Mouse (Mus musculus) c-Kit-positive CD71-negative TER-119-negative erythroid progenitor cells, embryonic 14.5 days (primary cell): ENCODE data around the gene Lrrc42.

Source experiments
- DNase-seq: peaks from one replicate; pipeline ENCODE4 v3.0.0-alpha.2; 2013; ENCODE audit warnings: low read depth

The Lrrc42 gene

DNA sequence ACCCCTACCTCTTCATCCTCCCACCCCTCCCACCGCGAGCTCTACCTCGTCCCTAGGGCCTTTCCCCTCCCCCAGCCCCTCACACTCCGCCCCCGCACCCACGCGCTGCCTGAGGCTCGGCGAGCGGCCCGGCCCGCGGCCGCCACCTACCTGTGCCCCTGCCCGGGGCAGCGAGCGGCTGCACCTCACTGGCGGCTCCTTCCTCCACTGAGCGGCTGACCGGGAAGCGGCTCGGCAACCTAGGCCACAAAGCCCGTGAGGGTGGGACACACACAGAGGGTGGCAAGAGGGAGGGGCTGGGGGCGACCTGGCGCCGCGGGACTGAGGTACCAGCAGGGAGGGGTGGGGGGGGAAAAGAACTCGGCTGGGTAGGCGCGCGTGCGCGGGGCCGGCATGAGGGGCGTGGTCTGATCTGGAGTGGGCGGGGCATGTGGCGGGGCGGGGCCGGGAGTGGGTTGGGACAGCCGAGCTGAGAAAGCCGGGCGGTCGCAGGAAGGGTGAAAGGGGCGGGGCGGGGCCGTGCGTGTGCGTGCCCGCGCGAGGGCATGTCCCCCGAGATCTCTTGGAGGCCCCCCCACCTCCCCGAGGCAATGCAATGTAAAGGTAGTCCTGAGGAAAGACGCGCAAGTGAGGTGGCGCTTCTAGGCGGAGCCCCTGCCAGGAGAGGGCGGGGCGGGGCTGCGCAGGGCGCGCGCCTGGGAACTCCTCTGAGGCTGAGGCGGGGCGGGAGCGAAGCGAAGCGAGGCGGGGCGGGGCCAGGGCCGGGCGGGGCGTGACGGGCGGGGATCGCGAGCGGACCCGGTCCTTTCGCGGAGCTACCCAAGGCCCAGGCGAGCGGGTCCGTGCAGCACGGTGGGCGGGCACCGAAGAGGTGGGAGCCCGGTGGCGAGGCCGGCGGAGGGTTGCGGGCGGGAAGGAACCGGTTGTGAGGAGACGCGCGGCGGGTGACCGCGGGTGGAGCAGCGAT, at the start of gene Lrrc42, which contains the start of gene Hspb11:
Gene Lrrc42 (minus strand): TSS at position 408 of the 967 bp plus-strand sequence.
Gene Hspb11 (plus strand): TSS at position 469 of the 967 bp plus-strand sequence.
- peak; percentile 81 for DNase-seq

DNA sequence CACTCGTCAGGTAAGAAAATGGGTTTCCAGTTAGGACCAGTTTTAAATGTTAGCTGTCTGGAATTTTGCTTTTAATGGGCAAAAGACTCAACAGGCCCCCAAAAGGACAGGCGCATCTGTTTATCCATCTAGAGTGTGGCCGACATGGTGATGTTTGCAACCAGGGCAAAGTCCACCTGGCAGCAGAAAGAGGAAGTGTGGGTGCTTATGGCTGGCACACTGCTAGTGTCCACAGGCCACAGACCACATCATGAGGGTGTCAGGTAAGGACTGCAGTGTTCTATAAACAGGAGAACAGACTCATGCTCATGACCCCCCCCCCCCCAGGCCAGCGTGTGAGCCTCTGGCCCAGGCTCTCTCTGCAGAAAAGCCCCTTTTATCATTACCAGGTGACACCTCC, 49.5 kb upstream of the Lrrc42 start:
- DNase-seq: no peak

DNA sequence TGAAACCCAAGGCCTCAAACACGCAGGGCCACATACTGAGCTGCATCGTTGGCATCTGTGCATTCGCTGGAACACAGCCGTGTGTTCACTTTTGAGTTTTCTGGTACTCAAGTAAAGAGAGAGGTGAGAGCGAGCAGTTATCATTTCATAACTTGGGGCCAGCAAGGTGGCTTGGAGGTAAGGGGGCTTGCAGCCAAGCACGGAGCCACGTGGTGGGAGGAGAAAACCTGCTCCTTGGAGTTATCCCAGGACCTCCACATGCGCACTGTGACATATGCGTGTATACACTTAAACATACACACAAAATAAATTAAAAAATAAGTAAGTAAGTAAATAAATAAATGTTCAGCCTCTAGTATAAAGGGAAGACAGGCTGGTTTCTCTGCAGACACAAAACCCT, 48.9 kb upstream of the Lrrc42 start:
- DNase-seq: no peak

DNA sequence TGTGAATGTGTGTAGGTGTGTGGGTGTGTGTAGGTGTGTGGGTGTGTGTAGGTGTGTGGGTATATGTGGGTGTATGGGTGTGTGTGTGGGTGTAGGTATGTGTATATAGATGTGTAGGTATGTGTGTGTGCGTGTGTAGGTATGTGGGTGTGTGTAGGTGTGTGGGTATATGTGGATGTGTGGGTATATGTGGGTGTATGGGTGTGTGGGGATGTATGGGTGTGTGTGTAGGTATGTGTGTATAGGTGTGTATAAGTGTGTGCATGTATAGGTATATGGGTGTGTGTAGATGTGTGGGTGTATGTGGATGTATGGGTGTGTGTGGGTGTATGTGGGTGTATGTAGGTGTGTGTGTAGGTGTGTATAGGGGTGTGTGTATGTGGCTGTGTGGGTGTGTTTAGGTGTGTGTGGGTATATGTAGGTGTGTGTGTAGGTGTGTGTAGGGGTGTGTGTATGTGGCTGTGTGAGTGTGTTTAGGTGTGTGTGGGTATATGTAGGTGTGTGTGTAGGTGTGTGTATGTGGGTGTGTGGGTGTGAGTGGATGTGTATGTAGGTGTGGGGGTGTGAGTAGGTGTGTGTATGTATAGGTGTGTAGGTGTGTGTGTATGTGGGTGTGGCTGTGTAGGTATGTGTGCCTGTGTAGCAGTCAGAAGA, 47.7 kb upstream of the Lrrc42 start:
- no peak for DNase-seq

DNA sequence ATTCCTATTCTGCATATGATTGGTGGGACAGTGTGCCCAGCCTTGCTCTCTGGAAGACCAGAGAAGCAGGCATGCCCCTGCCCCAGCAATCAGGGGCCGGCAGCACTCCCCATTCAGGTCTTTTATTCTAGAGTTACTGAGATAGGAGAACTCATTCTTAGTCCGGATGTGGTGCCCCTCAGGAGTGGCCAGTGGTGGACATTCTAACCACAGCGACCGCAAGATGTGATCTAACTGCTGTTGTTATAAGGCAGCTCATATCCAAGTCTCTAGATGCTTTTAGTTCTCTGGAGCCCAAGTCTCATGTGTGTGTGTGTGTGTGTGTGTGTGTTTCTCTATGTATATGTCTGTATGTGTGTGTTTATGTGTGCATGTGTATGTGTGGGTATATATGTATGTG, 47.0 kb upstream of the Lrrc42 start:
- DNase-seq: no peak

DNA sequence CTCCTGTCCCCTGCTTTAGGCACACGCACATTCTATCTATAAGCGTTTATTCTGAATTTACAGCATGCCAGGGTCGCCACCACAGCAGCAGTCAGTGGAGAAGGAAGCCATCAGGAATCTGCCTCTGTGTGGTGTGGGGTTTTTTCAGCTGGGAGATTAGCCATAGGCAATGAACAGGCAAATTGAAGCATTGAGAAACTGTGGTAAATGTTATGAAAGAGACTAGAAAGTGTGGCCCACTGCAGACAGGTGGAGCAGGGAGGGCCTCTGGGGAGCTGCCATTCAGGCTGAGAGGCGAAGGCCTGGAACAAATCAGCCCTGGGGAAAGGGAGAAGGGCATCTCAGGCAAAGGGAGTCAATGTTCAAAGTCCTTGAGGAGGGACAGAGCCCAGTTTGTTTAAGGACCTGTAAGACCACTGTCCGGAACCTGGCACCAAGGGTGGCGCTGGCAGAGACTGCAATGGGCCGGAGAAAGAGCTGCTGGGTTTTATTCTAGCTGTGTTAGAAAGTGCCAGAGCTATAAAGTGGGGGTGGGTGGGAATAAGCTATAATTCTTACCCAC, 46.5 kb upstream of the Lrrc42 start:
- DNase-seq: no peak

DNA sequence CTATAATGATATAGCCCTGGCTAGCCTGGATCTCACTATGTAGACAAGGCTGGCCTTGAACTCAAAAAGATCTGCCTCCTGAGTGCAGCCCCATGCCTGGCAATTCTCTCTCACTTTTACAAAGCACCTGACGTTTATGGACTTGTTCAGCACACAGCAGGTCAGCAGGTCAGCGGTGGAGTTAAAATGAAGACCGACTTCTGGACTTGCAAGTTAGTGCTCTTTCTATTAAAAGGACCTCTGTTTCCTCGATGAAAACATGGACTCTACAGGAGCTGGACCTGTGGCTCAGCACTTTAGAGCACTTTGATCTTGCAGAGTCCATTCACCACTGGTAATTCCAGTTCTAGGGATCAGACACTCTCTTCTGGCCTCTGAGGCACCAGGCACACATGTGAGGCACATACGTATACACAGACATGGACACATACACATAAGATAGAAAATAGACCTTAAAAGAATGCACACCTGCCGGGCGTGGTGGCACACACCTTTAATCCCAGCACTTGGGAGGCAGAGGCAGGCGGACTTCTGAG, 44.8 kb upstream of the Lrrc42 start:
- no peak for DNase-seq

DNA sequence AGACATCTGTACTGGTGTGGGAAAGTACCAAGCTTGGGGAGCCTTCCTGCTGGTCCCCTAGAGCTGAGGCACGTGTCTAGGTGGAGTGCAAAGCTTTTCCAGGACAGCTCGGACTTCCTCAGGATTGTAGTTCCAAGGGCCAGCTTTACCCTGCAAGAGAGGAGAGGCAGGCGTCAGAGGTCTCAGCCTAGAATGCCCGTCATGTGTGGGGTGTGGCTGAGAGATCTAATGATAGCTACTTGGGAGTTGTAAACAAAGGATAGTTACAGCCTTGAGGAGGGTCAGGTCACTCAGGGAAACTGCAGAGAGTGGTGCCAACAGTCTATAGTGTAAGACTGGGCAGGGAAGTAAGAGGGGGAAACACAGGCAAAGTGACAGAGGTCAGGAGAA, 38.9 kb upstream of the Lrrc42 start:
- no peak for DNase-seq

DNA sequence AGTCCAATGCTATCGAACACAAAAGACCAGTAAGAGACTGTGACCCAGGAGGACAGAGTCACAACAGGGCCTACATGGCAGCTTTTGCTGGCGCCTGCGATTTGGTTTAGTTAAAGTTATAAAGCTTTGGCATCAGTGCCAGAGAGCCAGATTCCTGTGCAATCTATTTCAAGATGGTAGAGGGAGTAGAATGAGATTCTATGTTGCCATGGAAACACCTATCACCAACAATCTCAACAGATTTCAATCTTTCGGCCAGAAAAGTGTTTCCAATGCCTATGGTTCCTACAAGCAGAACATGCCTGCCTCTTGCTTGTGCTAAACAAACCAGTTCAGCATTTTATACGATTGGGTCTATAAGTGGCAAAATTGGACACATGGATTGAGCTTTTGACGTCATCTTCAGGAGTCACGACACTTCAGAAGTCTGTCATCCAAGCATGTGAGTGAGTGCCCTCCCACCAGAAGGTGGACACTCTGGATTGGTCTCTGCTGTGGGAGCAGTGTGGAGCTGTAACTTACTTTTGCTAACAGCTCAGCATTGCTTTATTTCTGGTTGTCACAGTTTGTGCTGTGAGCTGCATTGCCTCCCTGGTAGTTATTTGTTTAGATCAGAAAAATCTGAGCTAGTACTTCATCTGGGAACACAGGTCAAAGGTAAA, 38.4 kb upstream of the Lrrc42 start:
- DNase-seq: no peak

DNA sequence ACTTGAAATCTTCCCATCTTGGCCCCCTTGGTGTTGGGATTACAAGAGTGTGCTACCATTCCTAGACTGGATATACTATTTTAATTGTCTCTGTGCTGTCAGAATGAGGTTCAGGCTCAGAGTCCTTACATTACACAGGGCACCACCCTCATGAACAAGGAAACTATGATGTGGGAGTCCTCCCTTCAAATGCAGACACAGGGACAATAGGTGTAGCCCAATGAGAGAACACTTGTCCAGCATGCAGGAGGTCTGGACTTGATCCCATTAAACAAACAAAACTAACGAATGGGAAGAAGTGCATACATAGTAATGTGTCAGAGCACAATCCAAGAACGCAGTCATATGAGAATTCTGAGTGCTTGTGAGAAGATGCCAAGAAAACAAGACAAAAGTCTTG, 34.2 kb upstream of the Lrrc42 start:
- DNase-seq: no peak

DNA sequence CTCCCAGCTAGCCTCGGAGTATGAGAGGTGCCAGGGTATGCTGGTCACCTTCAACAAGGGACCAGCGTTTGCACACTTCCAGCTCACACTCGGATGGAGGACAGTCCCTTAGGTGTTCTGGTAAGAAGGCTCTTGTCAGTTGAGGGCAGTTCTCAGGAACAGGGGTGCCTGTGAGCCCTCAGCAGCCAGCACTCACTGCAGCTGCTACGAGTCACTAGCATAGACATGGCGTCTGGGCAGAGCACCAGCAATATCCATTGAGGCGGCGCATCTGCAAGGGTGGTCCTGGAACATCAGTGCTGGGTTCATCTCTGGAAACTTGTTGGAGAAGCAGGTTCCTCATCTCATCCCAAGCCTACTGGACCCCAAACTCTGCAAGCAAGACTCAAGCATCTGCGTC, 33.1 kb upstream of the Lrrc42 start:
- DNase-seq: no peak

DNA sequence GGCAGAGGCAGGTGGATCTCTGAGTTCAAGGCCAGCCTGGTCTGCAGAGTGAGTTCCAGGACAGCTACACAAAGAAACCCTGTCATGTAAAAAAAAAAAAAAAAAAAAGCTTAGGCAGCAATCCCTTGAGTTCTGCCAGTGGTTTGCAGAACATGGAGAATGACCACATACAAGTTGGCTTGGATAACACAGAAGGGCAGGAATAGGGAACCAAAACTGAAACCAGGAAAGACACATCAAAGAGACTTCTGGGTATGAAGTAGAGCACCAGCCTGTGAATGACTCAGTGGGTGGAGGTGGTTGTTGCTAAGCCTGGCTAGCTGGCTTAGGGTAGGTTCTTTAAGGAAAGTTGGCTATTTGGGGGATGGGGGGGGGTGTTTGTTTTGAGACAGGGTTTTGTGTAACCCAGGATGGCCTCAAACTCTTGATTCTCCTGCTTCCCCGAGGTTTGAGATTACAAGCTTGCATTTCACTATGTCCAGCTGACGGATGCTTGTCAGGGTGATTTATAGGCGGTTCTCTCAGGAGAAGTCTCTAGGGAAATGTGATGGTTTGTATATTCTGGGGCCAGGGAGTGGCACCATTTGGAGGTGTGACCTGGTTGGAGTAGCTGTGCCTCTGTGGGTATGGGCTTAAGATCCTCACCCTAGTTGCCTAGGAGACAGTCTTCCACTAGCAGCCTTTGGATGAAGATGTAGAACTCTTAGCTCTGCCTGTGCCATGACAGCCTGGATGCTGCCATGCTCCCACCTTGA, 32.3 kb upstream of the Lrrc42 start:
- peak; percentile 26 for DNase-seq

DNA sequence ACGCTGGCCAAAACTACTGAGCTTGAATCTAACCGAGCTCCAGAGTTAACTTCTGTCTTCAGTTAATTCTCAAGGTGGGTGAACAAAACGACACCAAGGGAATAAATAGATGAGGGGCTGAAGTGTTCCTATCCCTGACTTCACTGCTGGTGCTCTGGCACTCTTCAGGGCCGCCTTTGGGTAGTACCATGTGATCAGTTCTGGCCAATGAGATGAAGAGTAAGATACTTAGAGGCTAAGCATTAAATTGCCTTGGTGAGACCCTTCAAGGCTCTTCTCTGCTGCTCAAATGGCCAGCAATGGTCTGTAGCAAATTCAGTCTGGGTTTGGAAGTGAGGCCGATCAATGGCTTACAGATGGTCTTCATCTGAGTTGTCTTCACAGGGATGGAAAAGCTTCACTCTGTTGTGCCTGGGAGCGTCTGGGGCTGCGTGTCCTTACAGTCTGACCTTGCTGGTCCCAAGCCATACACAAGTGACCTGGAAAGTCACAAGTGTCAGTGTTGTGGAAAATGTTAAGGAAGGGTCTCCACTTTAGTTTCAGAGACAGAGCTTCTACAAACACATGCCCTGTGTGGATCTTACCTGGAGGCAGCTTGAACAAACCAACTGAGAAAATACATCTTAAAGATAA, 27.6 kb upstream of the Lrrc42 start:
- DNase-seq: no peak

DNA sequence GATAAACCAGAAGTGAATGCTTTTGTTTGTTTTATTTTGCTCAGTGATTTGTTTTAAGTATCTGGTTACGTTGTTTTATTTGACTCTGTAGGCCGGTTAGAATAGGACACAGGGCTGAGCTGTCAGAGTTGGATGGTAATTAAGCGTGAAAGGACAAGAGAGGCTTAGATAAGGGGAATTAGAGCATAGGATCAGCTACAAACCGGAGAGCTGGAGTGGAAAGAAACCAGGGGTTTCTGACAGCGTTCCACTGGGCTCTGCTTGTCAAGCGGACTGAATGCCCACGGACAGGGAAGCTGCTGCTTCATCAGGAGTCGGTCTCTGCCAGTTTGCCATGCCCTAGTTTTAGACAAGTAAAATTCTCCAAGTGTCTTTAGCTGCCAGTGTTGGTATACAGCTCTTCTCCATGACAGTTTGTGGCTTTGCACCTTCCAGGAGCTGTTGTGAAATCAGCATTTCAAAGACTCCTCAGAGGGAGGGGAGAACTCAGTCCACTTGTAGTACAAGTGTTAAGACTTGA, 24.9 kb upstream of the Lrrc42 start:
- DNase-seq: no peak

DNA sequence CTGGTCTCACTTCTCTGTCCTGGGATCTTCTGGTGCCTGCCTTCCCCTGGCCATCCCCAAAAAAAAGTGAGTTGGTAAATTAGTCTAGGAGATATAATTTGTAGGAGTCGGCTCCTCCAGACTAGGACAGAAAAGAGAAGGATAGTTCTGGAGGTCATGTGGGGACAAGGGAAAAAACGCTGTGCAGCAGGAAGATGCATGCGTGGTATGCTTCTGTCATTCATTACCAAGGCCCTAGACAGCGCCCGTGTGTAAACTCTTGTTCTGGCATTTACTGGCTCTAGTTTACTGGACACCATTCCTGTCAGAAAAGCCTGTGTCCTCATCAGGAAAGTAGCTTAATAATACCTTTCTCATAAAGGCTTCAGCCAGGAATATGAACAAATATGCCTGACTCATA, 21.2 kb upstream of the Lrrc42 start:
- DNase-seq: no peak

DNA sequence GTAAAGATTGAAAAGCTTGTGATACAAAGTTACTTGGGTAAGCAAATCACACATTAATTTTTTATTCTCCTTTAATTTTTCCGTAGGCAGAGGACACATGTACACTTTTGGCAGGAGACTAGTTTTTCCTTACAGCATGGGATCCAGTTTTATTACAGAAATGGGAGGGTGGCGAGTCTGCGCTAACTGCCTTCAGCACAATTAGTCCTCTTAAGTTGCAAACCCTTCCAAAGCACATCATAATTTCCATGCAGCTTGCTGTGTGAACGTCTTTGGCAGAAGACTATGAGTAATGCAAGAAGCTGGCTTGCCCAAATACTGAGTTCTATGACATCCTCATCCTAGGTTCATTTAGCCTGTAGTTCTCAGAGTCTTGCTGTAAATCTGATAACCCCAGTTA, 20.4 kb upstream of the Lrrc42 start:
- no peak for DNase-seq

DNA sequence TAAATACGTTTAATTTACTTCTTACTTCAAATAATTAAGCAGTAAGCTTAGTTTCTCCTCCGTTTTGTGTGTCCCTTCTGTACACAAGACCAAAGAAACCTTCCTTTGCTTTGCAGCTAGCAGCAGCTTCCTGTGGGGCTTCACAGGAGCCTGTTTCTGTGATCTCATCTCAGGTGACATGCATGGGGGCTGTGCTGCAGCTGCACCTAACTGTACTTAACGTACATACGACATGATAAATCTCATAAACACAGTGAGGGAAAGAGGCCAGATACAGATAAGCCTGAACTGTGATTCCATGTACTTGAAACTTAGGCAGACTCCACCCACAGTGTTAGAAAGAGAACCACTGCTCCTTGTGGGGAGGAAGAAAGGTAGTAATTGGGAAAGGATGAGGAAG, 6.7 kb upstream of the Lrrc42 start:
- DNase-seq: no peak

DNA sequence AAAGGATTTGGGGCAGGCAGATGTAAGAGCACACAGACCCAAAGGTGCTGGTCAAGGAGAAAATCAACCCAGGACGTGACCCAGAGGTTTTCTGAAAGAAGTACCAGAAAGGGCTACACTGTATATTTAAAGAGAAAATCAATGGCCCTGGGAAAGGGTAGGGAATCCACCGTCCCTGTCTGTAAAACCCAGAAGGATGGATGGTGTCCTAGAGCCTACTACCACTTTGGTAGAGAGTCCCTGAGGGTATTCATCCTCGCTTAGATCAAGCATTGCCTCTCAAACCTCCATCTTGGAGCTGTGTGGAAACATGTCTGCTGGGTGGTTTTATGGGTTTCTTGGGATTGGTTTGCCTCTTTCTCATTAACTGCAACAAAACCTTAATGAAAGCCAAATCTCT, 1.1 kb upstream of the Lrrc42 start:
- no peak for DNase-seq

DNA sequence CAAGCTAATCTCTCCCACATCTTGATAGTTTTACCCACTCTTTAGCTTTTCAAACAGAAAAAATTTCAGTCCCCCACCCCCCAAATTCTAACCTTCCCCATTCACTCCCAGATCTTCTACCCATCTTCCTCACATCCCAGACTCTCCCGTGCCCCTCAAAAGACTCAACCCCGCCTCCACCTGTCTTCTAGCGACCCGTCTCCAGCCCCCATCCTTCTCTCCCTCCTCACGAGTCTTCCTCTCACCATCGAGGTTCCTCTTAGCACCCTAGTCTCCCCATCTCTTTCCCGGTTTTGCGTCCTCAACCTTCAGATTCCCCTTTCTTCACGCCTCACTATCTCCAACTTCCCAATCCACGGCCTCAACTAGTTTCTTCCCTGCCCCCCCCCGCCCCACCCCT, 810 bp downstream of the Lrrc42 start:
- no peak for DNase-seq

DNA sequence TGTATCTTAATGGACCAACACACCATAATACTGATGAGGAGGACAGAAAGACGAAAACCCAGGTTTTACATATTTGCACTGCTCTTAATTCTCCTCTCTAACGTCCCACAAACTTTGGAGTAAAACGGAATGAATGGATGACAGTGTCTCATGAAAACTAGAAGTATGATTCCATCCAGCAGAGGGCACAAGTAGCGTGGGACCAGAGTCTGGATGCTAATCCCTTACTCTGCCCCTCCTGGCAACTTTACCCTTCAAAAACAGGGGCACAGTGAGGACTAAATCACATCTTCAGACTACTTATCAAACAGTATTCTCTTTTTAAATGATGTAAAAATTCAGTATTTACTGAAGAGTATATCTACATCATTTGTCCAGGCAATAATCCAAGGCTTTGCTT, 2.8 kb downstream of the Lrrc42 start:
- DNase-seq: peak; percentile 44

DNA sequence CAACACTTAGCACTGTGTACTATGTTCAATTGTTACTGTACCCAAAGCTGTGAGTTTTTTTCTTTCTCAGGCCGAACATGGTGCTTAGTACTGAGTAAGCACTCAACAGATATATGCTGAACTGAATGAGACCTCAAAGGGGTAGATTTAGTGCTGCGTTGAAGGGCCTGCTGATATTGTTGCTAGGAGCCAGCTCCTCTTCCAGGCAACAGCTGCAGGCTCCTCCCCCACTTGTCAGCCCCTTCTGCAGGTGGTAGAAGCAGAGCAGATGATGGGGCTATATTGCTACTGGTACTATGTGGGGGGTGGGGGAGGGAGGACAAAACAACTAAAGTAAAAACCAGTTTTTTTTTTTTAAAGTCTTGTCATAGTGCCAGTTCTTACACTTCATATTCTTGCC, 3.9 kb downstream of the Lrrc42 start:
- DNase-seq: no peak
